Mouse (Mus musculus) cerebellum, adult 8-10 months (tissue): ENCODE measurements at regions not wholly inside any gene's neighbourhood (a gene's known extent, or its start where the extent isn't known, plus 50 kb on each side); places are given as distances from the start of the nearest gene placed in this dataset.

Experiments used
- DNase-seq: peaks from one replicate; pipeline ENCODE4 v3.0.0; 2022

DNA sequence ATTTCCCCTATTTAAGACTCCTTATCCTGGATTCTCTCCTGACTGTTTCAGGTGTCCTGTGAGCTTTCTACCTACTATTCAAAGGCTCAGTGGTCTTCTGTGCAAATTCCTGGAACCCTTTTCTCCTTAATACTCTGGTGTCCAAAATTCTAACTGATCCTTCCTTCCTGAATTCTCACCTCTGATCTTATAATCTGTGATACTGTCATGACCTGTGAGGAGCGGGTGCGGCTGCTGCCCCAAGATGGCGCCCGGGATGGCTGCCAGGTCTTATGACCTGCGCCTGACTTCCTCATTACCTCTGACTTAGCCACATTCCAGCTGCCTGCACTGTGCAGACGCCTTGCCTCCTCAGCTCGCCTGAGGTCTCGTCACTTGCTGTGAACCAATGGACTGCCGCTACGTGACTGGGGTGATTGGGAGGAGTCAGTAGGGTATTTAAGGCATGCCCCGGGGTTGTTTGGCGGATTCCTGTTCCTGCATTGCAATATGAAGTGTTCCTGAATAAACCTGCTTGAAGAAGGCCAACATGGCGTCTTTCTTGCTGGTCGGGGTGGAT is 131.2 kb downstream of the Ptbp2 start:
- DNase-seq: no peak

DNA sequence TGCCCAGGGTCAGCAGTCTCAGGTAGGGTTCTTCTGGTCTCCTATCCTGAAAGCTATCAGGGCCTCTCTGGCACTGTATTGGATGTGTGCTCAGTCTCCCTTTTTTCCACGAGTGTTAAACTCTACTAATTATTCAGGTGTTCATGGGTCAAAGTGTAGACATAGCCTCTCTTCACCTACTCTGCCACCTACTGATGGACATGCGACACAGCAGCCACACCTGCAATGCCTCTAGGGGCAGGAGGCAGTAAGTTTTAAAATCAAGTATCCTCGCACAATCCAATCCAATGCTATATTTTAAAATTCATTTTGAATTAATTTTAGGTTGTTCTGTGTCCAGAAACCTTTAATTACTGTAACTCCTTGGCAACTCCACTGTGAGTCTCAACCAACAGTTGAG is 145.6 kb downstream of the Ptbp2 start:
- no peak for DNase-seq

DNA sequence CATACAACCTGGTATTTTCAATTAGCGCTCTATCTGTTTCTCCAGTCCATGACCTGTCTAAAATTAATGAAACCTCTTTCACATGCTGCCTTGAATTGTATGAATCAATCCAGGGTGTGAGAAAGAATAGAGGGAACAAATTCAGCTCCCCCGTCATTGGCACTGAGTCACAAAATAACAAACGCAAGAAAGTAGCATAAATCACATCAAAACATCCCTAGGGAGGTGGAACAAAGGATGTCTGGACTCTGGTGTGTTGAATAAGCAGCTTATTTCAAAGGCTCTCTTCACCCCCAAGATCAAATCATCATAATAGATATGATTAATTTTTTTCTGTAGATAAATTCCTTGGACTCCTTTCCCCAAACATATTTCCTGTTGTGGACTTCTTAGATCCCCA is 148.6 kb downstream of the Ptbp2 start:
- no peak for DNase-seq

DNA sequence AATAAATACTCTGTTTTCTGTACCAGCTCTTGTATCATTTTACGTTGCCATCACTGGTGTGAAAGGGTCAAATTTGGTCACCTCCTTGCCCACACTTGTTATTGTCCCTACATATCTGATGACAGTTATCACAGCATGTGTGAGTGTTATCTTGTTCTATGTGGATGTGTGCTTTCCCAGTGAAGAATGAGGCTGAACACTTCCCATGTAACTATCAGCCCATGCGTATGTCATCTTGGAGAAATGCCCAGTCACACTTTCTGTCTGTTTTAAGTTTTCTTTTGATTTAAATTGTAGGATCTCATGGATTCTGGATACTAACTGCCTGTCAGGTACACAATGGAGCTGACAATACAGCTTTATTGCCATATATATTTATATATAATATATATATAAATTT is 150.8 kb downstream of the Ptbp2 start:
- no peak for DNase-seq

GRCm38 (mm10) chr3:119606116-119606515 is 178.2 kb downstream of the Ptbp2 start:
- DNase-seq: no peak

GRCm38 (mm10) chr3:119588872-119589416 is 195.3 kb downstream of the Ptbp2 start:
- no peak for DNase-seq

- no peak for DNase-seq
These were observed 196.3 kb downstream of the Ptbp2 start for GRCm38 (mm10) chr3:119587971-119588370.

DNA sequence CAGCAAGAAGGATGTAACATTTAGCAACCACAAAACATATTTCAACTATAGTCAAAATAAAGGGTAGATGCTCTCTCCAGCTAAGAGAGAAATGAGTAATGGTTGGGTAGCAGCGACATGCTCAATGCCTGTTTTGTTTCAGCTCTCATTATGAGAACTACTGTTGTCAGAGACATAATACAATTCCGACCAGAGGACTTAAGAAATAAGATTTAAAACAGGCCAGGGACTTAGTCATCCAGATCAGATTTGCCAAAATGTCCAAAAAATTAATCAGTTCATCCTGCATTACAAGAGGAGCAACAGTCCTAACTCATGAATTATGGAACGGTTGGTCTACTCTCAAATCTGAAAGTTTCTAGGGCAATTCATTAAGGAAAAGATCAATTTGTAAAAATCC is 208.8 kb downstream of the Ptbp2 start:
- DNase-seq: no peak

- DNase-seq: no peak
These were observed 246.4 kb downstream of the Ptbp2 start for GRCm38 (mm10) chr3:119537884-119538283.

GRCm38 (mm10) chr3:119524510-119525123 is 259.6 kb downstream of the Ptbp2 start:
- no peak for DNase-seq

DNA sequence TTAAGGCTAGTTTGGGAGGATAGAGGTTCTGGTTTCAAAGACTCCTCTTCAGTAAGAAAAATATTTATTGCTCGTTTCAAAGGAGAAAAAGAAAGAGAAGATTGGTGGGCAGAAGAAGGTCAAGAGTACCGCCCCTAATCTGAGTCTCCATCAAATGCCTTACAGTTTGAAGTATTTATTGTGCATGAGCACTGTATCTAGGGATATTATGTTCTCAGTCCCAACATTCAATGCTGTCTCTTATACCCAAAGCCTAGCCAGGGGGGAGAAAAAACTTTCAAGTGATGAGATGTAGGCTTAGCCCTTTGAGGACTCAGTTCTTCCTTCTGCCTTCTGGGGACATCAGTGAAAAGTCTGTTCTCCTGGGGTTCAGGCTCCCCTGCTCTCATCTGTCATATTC is 271.7 kb downstream of the Ptbp2 start:
- DNase-seq: no peak

DNA sequence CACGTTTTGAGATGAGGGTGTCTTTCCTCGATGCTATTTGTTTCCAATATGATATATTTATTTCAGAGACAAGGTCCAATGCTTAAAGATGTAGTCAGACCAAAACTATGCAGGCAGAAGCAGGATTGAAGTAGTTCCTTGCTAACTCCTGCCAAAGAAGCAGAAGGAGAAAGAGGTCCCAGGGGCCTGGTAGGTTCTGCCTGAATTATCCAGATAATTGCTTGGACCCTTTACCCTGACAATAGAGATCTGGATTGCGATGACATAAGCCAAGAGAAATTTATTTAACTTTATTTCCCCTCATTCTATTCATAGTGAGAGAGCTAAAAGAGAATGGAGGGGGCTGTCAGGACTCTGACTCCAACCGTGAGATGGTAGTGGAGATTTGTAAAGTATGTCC is 275.1 kb downstream of the Ptbp2 start:
- no peak for DNase-seq

DNA sequence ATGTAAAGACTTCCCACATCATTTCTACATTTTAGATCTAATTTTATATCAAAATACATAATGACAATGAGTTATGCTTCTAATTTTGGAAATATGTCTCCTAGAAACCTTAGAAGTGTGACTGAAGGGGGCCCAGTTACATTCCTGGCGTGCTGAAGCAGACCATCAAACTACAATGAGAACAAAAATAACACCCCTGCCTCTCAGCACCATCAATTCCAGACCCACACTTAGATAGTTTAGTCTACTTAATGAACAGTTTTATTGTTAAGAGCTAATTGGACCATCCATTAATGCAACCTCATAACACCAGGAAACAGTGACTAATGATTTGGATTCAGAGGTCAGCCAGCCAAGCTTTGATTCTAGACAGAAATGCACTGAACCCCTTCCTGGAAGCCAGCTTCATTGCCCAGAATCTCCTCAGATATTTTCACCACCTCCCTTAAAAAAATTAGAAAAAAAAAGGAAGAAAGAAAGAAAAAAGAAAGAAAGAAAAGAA is 280.7 kb downstream of the Ptbp2 start:
- DNase-seq: no peak

- peak; percentile 41 for DNase-seq
These were observed 285.6 kb downstream of the Ptbp2 start for GRCm38 (mm10) chr3:119498711-119499110.

DNA sequence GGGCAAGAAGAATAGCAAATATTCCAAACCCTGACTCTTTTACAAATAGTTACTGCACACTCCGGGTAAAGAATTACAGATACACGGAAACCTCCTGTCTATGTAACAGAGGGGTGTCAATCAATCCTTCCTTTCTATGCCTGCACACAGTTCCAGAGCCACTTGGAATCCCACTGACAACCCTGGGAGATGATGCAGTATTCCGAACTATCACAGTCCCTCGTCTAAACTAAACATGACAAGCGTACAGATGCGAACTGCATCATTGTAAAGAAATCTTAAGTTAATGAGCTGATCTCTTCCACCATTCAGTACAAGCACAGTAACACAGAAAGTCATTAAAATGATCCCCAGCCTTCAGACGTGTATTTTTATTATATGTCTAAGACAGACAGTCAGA is 286.4 kb downstream of the Ptbp2 start:
- DNase-seq: no peak

DNA sequence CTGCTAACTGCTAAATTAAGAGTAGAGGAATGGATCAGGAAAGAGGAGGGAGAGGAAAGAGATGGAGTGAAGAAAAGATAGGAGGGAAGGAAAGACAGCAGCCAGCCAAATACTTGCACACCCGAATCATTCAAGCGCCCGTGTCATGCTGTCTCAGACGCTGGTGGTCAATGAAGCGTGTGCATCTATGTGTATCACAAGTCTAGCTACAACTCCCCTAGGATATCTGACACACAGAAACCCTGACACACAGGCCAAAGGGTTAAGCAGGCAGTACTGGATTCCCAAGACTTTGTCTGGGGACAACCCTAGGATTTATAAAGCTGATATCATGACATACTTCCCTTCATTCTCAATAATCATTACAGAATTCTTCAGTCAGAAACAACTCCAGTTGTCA is 289.7 kb downstream of the Ptbp2 start:
- DNase-seq: no peak

DNA sequence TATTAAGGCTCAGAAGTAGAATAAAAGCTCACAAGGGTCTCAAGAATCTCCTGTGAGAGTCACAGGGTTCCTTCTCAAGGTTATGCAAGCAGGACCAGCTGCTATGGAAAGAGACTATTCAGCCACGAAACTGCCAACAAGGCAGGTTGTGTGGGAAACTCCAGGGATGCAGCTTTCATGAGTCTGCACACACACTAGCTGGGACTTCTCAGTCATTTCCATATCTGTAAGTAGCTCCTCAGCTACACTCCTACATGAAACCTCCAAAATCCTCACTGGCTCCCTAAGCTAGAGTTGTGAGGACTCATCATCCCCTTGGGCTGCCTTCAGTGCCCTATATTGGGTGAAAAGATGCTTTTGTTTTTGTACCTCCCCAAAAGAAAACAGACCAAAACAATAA is 291.6 kb downstream of the Ptbp2 start:
- DNase-seq: no peak

GRCm38 (mm10) chr3:119489336-119489735 is 294.9 kb downstream of the Ptbp2 start:
- DNase-seq: no peak
